Mouse (Mus musculus): ENCODE measurements at regions not wholly inside any gene's neighbourhood (a gene's known extent, or its start where the extent isn't known, plus 50 kb on each side); places are given as distances from the start of the nearest gene placed in this dataset.

DNA sequence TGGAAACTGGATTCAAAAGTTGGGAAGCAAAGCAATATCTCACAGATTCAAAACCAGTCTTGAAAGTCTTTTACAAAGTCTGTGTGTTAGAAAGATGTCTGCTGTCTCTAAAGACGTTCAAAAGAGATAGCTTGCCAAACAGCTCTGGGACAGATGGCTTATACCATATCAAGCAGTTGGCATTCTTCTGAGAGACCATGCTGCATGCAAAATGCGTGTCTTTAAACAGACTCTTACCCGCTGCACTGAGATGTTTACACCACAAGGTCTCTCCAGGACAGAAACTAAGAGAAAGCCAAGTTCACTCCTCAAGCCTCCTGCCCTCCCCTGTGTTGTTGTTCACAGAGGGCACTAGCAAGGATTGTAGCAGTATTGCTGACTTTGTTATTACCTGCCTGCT is 127.5 kb upstream of the Tmtc1 start:
- H3K4me2 ChIP-seq (ENCODE audit: low read depth), result no peak overlapping the region
- no peak overlapping the region for H3K4me3 ChIP-seq
- H3K79me2 ChIP-seq (ENCODE audit: control insufficient read depth, insufficient read depth), result no peaks in the 10 kb centered on the region
- no peak overlapping the region for H3ac ChIP-seq (ENCODE audit: control insufficient read depth, insufficient read length)
- TF ChIP-seq REST (IDR thresholded peaks at IDR 0.05; ENCODE audit: insufficient read depth, insufficient read length) (no peak), SRF (IDR thresholded peaks at IDR 0.05; ENCODE audit: control insufficient read depth, insufficient read length, low read depth) (no peak), USF1 (IDR thresholded peaks at IDR 0.05; ENCODE audit: low read depth) (no peak)
- H3K36me3 ChIP-seq (ENCODE audit: control insufficient read depth, insufficient read depth), result no peaks in the 10 kb centered on the region
- H3K27me3 ChIP-seq (ENCODE audit: control insufficient read depth, insufficient read depth, insufficient read length), result no peaks in the 10 kb centered on the region

DNA sequence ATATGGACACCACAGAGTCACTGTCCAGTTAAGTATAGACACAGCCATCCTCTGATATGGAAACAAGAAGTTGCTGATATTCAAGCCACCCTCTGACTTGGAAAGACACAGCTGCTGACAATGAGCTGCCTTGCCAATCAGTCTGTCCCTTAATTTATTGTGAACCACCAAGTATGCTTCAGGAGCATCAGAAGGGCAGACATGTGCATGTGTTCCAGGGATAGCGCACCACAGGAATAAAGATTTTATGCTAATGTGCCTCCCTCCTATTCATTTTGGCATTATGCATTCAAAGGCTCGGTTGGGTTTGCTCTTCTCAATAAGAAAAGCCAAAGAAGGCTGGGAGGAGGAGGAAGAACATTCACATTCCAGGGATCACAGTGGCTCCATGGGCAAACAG is 120.0 kb upstream of the Tmtc1 start:
- Histone ChIP-seq H3ac (ENCODE audit: control insufficient read depth, insufficient read length) (no peak overlapping the region), H3K36me3 (ENCODE audit: control insufficient read depth, insufficient read depth) (no peaks in the 10 kb centered on the region), H3K4me2 (ENCODE audit: low read depth) (no peak overlapping the region), H3K4me3 (no peak overlapping the region), H3K79me2 (ENCODE audit: control insufficient read depth, insufficient read depth) (no peaks in the 10 kb centered on the region), H3K27me3 (ENCODE audit: control insufficient read depth, insufficient read depth, insufficient read length) (no peaks in the 10 kb centered on the region)
- TF ChIP-seq MYOD1 (IDR thresholded peaks at IDR 0.05; ENCODE audit: control insufficient read depth in 1 of 3, insufficient read length in 2 of 3, low read depth in 2 of 3), result no peak
- no peak for TF ChIP-seq POLR2AphosphoS2 (IDR thresholded peaks at IDR 0.05; ENCODE audit: insufficient read length, low read depth)
- TF ChIP-seq CEBPB (IDR thresholded peaks at IDR 0.05; ENCODE audit: insufficient read depth, poor library complexity, severe bottlenecking), result no peak
- TF ChIP-seq E2F4 (IDR thresholded peaks at IDR 0.05; ENCODE audit: insufficient read depth), result no peak
- no peak for TF ChIP-seq TCF12 (IDR thresholded peaks at IDR 0.05; ENCODE audit: insufficient read depth, poor library complexity, severe bottlenecking)
- no peak for TF ChIP-seq MAX (IDR thresholded peaks at IDR 0.05; ENCODE audit: low read depth)
- no peak for TF ChIP-seq MYOG (IDR thresholded peaks at IDR 0.05; ENCODE audit: control insufficient read depth in 1 of 3, insufficient read depth in 1 of 3, insufficient read length in 2 of 3, low read depth in 2 of 3)
- TF ChIP-seq POLR2A (IDR thresholded peaks at IDR 0.05; ENCODE audit: insufficient read length, low read depth), result no peak
- no peak for TF ChIP-seq SRF (IDR thresholded peaks at IDR 0.05; ENCODE audit: control insufficient read depth, insufficient read length, low read depth)
- no peak for TF ChIP-seq TCF3 (IDR thresholded peaks at IDR 0.05; ENCODE audit: insufficient read length, low read depth)
- no peak for TF ChIP-seq REST (IDR thresholded peaks at IDR 0.05; ENCODE audit: insufficient read depth, insufficient read length)

DNA sequence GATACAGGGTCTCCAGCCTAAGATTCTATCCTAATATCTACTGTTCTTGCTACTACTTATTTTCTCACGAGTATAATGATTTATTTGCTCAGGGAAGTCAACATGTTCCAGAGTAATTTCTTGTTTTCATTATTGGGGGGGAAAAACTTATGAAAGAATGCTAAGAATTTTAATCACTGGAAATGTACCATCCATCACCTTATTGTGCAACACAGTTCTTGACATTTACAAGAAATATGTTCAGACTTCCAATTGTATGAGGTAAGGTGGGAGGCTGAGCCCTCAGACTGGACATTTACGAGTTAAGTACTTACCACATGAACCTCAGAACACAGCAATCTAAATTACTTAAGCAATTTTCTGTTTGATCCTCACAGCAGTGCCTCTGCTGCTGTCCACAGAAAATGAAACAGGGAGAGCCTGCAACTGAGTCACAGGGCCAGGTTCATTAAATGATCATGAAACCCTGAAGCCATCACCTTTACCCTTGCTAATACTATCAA is 118.1 kb upstream of the Tmtc1 start:
- no peak overlapping the region for H3ac ChIP-seq (ENCODE audit: control insufficient read depth, insufficient read length)
- no peak overlapping the region for H3K4me3 ChIP-seq
- no peak for TF ChIP-seq TCF3 (IDR thresholded peaks at IDR 0.05; ENCODE audit: insufficient read length, low read depth)
- no peak for TF ChIP-seq MYOD1 (IDR thresholded peaks at IDR 0.05; ENCODE audit: control insufficient read depth in 1 of 3, insufficient read length in 2 of 3, low read depth in 2 of 3)
- TF ChIP-seq POLR2A (IDR thresholded peaks at IDR 0.05; ENCODE audit: insufficient read length, low read depth), result no peak
- TF ChIP-seq SRF (IDR thresholded peaks at IDR 0.05; ENCODE audit: control insufficient read depth, insufficient read length, low read depth), result no peak
- TF ChIP-seq MYOG (IDR thresholded peaks at IDR 0.05; ENCODE audit: control insufficient read depth in 1 of 3, insufficient read depth in 1 of 3, insufficient read length in 2 of 3, low read depth in 2 of 3), result no peak
- no peak for TF ChIP-seq TCF12 (IDR thresholded peaks at IDR 0.05; ENCODE audit: insufficient read depth, poor library complexity, severe bottlenecking)
- TF ChIP-seq E2F4 (IDR thresholded peaks at IDR 0.05; ENCODE audit: insufficient read depth), result no peak
- no peak for TF ChIP-seq POLR2AphosphoS2 (IDR thresholded peaks at IDR 0.05; ENCODE audit: insufficient read length, low read depth)
- no peak for TF ChIP-seq MAX (IDR thresholded peaks at IDR 0.05; ENCODE audit: low read depth)
- no peak for TF ChIP-seq USF1 (IDR thresholded peaks at IDR 0.05; ENCODE audit: low read depth)
- no peaks in the 10 kb centered on the region for H3K27me3 ChIP-seq (ENCODE audit: control insufficient read depth, insufficient read depth, insufficient read length)
- H3K36me3 ChIP-seq (ENCODE audit: control insufficient read depth, insufficient read depth), result no peaks in the 10 kb centered on the region
- H3K4me2 ChIP-seq (ENCODE audit: low read depth), result no peak overlapping the region
- no peaks in the 10 kb centered on the region for H3K79me2 ChIP-seq (ENCODE audit: control insufficient read depth, insufficient read depth)

- H3K36me3 ChIP-seq (ENCODE audit: control insufficient read depth, insufficient read depth), result no peaks in the 10 kb centered on the region
- no peak for TF ChIP-seq TCF12 (IDR thresholded peaks at IDR 0.05; ENCODE audit: insufficient read depth, poor library complexity, severe bottlenecking)
- no peaks in the 10 kb centered on the region for H3K27me3 ChIP-seq (ENCODE audit: control insufficient read depth, insufficient read depth, insufficient read length)
- no peaks in the 10 kb centered on the region for H3K79me2 ChIP-seq (ENCODE audit: control insufficient read depth, insufficient read depth)
- no peak overlapping the region for H3ac ChIP-seq (ENCODE audit: control insufficient read depth, insufficient read length)
- no peak overlapping the region for H3K4me3 ChIP-seq
- H3K4me2 ChIP-seq (ENCODE audit: low read depth), result no peak overlapping the region
These were observed 112.3 kb upstream of the Tmtc1 start for GRCm38 (mm10) chr6:148556484-148556871.

- TF ChIP-seq USF1 (IDR thresholded peaks at IDR 0.05; ENCODE audit: low read depth), result no peak
- no peak for TF ChIP-seq MAX (IDR thresholded peaks at IDR 0.05; ENCODE audit: low read depth)
- no peak for TF ChIP-seq TCF12 (IDR thresholded peaks at IDR 0.05; ENCODE audit: insufficient read depth, poor library complexity, severe bottlenecking)
- TF ChIP-seq MYOG (IDR thresholded peaks at IDR 0.05; ENCODE audit: control insufficient read depth in 1 of 3, insufficient read depth in 1 of 3, insufficient read length in 2 of 3, low read depth in 2 of 3), result no peak
- no peak for TF ChIP-seq TCF3 (IDR thresholded peaks at IDR 0.05; ENCODE audit: insufficient read length, low read depth)
- TF ChIP-seq POLR2A (IDR thresholded peaks at IDR 0.05; ENCODE audit: insufficient read length, low read depth), result no peak
- no peak for TF ChIP-seq REST (IDR thresholded peaks at IDR 0.05; ENCODE audit: insufficient read depth, insufficient read length)
- TF ChIP-seq POLR2AphosphoS2 (IDR thresholded peaks at IDR 0.05; ENCODE audit: insufficient read length, low read depth), result no peak
- no peak for TF ChIP-seq E2F4 (IDR thresholded peaks at IDR 0.05; ENCODE audit: insufficient read depth)
- TF ChIP-seq CEBPB (IDR thresholded peaks at IDR 0.05; ENCODE audit: insufficient read depth, poor library complexity, severe bottlenecking), result no peak
- no peak for TF ChIP-seq SRF (IDR thresholded peaks at IDR 0.05; ENCODE audit: control insufficient read depth, insufficient read length, low read depth)
- no peak for TF ChIP-seq MYOD1 (IDR thresholded peaks at IDR 0.05; ENCODE audit: control insufficient read depth in 1 of 3, insufficient read length in 2 of 3, low read depth in 2 of 3)
- no peak overlapping the region for H3ac ChIP-seq (ENCODE audit: control insufficient read depth, insufficient read length)
- H3K79me2 ChIP-seq (ENCODE audit: control insufficient read depth, insufficient read depth), result no peaks in the 10 kb centered on the region
- H3K4me3 ChIP-seq, result no peak overlapping the region
- no peak overlapping the region for H3K4me2 ChIP-seq (ENCODE audit: low read depth)
- no peaks in the 10 kb centered on the region for H3K27me3 ChIP-seq (ENCODE audit: control insufficient read depth, insufficient read depth, insufficient read length)
- H3K36me3 ChIP-seq (ENCODE audit: control insufficient read depth, insufficient read depth), result no peaks in the 10 kb centered on the region
These were observed 111.7 kb upstream of the Tmtc1 start for GRCm38 (mm10) chr6:148555651-148556483.
